Comparison of ENCODE assay signal across 8 mouse cellular contexts in the genomic region with DNA sequence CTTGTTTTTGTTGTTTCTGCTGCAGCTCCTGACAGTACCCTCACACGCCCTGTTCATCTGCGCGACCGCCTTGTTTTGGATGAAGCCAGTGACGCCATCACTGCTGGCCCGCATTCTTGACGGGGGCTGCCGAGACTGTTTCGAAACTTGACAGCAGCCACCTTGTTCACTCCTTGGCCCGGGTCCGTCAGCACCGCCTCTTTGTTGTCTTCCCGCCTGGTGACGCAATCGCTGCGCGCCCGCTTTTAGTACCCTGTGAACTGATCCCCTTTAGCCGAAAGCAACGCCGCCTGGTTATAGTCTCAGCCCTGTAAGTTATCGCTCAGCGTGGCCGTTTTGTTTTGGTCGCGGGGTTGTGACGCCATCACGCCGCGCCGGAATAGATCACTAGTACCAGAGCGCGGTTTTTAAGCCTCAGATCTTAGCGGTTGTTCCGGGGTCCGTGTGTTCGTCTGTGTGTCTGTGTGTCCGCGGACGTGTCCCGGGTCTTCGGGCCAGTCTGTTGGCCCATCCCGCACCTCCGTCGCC. TPM values are rescaled to one million over a fixed set of nuclear protein-coding genes. Genes with fewer than 3 reads are reported as not detected.
DNase-seq lines count a peak whose midpoint lies in the region; ATAC-seq lines count a peak whose summit lies in the region.

No protein-coding gene starts in this region.

- peaks cover 35% of the 10 kb centered on the region for H3K9me3 ChIP-seq in hindbrain, embryonic 12.5 days (replicated peaks)

- DNase-seq in NIH3T3 (ENCODE audit: low read depth): peak; percentile 94
- peak; percentile 98 to 99 for DNase-seq in cerebellum, postnatal 10 days
- peak; percentile 93 to 94 for DNase-seq in frontal cortex, postnatal 10 days (ENCODE audit: low spot score in 2 of 2)
- DNase-seq in layer of hippocampus, postnatal 14 days (ENCODE audit: low spot score in 2 of 2): peak; percentile 97 to 99
- DNase-seq in lung, postnatal 14 days: peak; percentile 97
- peak; percentile 89 for DNase-seq in retina, adult 2 months (ENCODE audit: low read depth, low spot score)
- peak; percentile 91 to 93 for DNase-seq in thymus, postnatal 36 days

- peak overlapping the region; percentile 89 for H3K27ac ChIP-seq in hindbrain, embryonic 12.5 days

- peak; percentile 88 for ATAC-seq in hindbrain, embryonic 12.5 days (ENCODE audit: low FRiP score)

- peak overlapping the region; percentile 68 for H3K9ac ChIP-seq in hindbrain, embryonic 12.5 days

- H3K27me3 ChIP-seq in hindbrain, embryonic 12.5 days: no peaks in the 10 kb centered on the region

- H3K4me3 ChIP-seq in hindbrain, embryonic 12.5 days: peak overlapping the region; percentile 78

- peak overlapping the region; percentile 100 for H3K4me2 ChIP-seq in hindbrain, embryonic 12.5 days (replicated peaks)

- WGBS in hindbrain, embryonic 12.5 days: under 1% methylated on average over 45 of the region's 45 CpGs

- peaks cover 11% of the 10 kb centered on the region for H3K4me1 ChIP-seq in hindbrain, embryonic 12.5 days

- peaks cover 12% of the 10 kb centered on the region for H3K36me3 ChIP-seq in hindbrain, embryonic 12.5 days

RNA-seq across cellular contexts. Expression of a gene that starts 18.2 kb away (rescaled TPM):
- polyA plus RNA-seq in hindbrain, embryonic 12.5 days (2016; fragmentation: Nextera tagmentation; extraction: Ambion mirVana): not detected in 2 replicates
- under 1 TPM; 0.37 to 0.64 TPM for total RNA-seq in layer of hippocampus, postnatal 14 days (2021)

RNA-seq across cellular contexts. Expression of a gene that starts 35.4 kb away (rescaled TPM):
- 0.39 TPM in 1 of 2 replicates, not detected in the other for polyA plus RNA-seq in hindbrain, embryonic 12.5 days (2016; fragmentation: Nextera tagmentation; extraction: Ambion mirVana)
- under 1 TPM; 0.17 to 0.25 TPM for total RNA-seq in layer of hippocampus, postnatal 14 days (2021)

RNA-seq across cellular contexts. Expression of a gene that starts 37.5 kb away (rescaled TPM):
- 23.3 TPM in 2 replicates for polyA plus RNA-seq in hindbrain, embryonic 12.5 days (2016; fragmentation: Nextera tagmentation; extraction: Ambion mirVana)
- total RNA-seq in layer of hippocampus, postnatal 14 days (2021): 10 to 100 TPM; 65.6 to 66.3 TPM

Comparison
In these comparisons a context has a peak if more than half of its experiments do, and no peak if none do; other contexts are left out.
1. Peak in every context shown above with its lines: DNase-seq, ATAC-seq, H3K4me3 ChIP-seq and H3K27ac ChIP-seq.